Mouse (Mus musculus) hindbrain, embryonic 10.5 days (tissue): ENCODE data around the gene Sult2a6. TPM values are rescaled to one million over a fixed set of nuclear protein-coding genes. Genes with fewer than 3 reads are reported as not detected.

ENCODE experiments used
- DNase-seq: peaks from one replicate; pipeline ENCODE4 v3.0.0-alpha.2; 2017; ENCODE audit warnings: low spot score
- H3K27ac ChIP-seq: fragments of 300-500 bp; sonication (generic); 2 replicates; pipeline ENCODE4 v1.5.1; 2016; ENCODE audit warnings: mild to moderate bottlenecking, moderate library complexity
- H3K27me3 ChIP-seq: fragments of 300-500 bp; sonication (generic); 2 replicates; pipeline ENCODE4 v1.6.1; 2016; ENCODE audit warnings: mild to moderate bottlenecking; ENCODE audit not compliant: poor library complexity, insufficient read depth, severe bottlenecking
- H3K36me3 ChIP-seq: fragments of 300-500 bp; sonication (generic); 2 replicates; pipeline ENCODE4 v1.6.1; 2016; ENCODE audit warnings: mild to moderate bottlenecking, moderate library complexity
- H3K4me1 ChIP-seq: fragments of 300-500 bp; sonication (generic); replicated peaks from 2 replicates; pipeline ENCODE4 v1.6.1; 2016; ENCODE audit warnings: mild to moderate bottlenecking
- H3K4me3 ChIP-seq: fragments of 300-500 bp; sonication (generic); 2 replicates; pipeline ENCODE4 v1.5.1; 2016; ENCODE audit warnings: mild to moderate bottlenecking, moderate library complexity
- H3K9me3 ChIP-seq: fragments of 300-500 bp; sonication (generic); 2 replicates; pipeline ENCODE4 v1.6.1; 2016; ENCODE audit warnings: mild to moderate bottlenecking, moderate library complexity
- WGBS: fragments of 180-500 bp; shearing (Covaris S2); methylation state at CpG from one replicate; pipeline ENCODE4 v1.1.7; 2016; 5-methylcytosine and 5-hydroxymethylcytosine counted together
- polyA plus RNA-seq: library from polyadenylated mRNA; unstranded; fragments of >200 nt; fragmentation: Nextera tagmentation; extraction: Ambion mirVana; gene quantifications from 2 replicates; pipeline ENCODE4 v1.2.1, GENCODE M21; 2016

Gene Sult2a6
- polyA plus RNA-seq: not detected in 2 replicates

DNA sequence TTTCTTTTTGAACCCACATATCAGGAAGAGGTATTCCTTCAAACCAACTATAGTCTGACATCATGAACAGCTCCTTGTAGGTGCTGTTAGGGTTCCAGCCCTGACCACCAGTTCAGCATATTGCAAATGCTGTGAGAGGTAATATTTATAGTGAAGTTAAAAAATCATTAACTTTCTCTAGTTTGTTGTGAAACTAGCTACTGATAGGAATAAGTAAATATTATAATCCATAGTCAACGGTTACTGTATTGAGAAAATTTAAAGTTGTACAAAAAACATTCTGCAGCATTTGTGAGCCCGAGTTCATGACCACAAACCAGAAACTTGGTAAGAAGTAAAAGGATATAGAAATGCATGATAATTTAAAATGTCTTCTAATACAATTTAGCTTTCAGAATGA, at the start of gene Sult2a6:
Gene Sult2a6 (minus strand): TSS at position 101 of the 400 bp plus-strand sequence.
- Histone ChIP-seq H3K4me3 (no peak within 1 kb of the TSS), H3K27me3 (no peaks in the 10 kb centered on the region), H3K27ac (no peak within 1 kb of the TSS), H3K4me1 (no peaks in the 10 kb centered on the region), H3K9me3 (peaks cover 9% of the 10 kb centered on the region; the same call in 1 of the 2 replicates), H3K36me3 (no peaks in the 10 kb centered on the region)
- WGBS: 85% methylated on average over 2 of the region's 2 CpGs
- DNase-seq: no peak

DNA sequence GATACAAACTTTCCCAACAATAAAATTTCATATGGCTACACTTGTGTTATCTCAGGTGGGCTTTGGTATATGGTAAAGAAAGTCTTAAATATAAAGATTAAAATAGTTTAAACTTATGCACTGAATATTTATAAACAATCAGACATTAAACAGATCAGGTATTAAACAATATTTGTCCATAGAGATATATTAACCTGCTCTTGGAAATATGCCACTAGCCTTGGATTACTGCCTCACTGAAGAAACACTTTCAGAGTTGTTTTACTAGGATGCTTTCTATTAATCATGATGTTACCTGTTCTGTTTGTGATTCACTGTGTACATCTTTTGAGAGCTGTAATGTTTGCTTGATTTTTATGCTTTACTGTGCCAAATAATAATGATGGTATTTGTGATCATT, 39.4 kb downstream of the Sult2a6 start:
- no peak for DNase-seq

DNA sequence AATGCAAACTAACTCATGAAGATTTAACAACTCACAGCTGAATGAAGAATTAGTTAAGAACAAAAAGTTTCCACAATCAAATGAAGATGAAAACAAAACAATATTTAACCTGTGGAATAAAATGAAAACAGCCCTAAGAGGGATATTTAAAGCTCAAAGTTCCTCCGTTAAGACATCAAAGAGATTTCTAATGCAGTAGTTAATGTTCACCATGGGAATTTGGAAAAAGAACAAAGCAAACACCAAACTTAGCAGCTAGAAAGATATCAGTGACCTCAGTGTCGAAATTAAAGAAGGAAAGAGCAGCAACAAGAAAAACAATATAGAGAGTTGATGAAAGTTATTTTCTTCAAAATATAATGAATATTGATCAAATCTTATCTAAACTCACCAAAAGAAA, 51.3 kb downstream of the Sult2a6 start:
- no peak for DNase-seq
- peaks cover 23% of the 10 kb centered on the region for H3K9me3 ChIP-seq
- H3K27me3 ChIP-seq: no peaks in the 10 kb centered on the region
- WGBS: 76% methylated on average over 2 of the region's 2 CpGs
- H3K36me3 ChIP-seq: no peaks in the 10 kb centered on the region
- no peak overlapping the region for H3K4me3 ChIP-seq
- H3K4me1 ChIP-seq: no peaks in the 10 kb centered on the region
- no peak overlapping the region for H3K27ac ChIP-seq

More for the DNA sequence above, 39.4 kb downstream of the Sult2a6 start:
- Histone ChIP-seq H3K27ac (no peak overlapping the region), H3K27me3 (no peaks in the 10 kb centered on the region), H3K4me1 (no peaks in the 10 kb centered on the region), H3K36me3 (no peaks in the 10 kb centered on the region), H3K9me3 (peaks cover 25% of the 10 kb centered on the region; the same call in 1 of the 2 replicates), H3K4me3 (no peak overlapping the region)

- Histone ChIP-seq H3K36me3 (no peaks in the 10 kb centered on the region), H3K27me3 (no peaks in the 10 kb centered on the region), H3K9me3 (peaks cover 24% of the 10 kb centered on the region), H3K4me1 (no peaks in the 10 kb centered on the region), H3K4me3 (no peak overlapping the region), H3K27ac (no peak overlapping the region)
- no peak for DNase-seq
These were observed 52.2 kb downstream of the Sult2a6 start for GRCm38 (mm10) chr7:14202487-14202886.

Other genes starting within 250 kb of the Sult2a6 start
- not detected in 2 replicates for gene Sult2a3, start 131.8 kb downstream of the Sult2a6 start, polyA plus RNA-seq
- gene Obox8, start 78.7 kb upstream of the Sult2a6 start, polyA plus RNA-seq: not detected in 2 replicates
- gene Sult2a8, start 191.9 kb upstream of the Sult2a6 start, polyA plus RNA-seq: not detected in 2 replicates
- not detected in 2 replicates for gene Sult2a7, start 239.4 kb upstream of the Sult2a6 start, polyA plus RNA-seq